Mouse (Mus musculus) thymus, postnatal 10 days (tissue): ENCODE results near the gene Gpr45.
"Not testable (repeated sequence)": the region's sequence is repeated elsewhere in the genome, so short reads cannot be mapped to it uniquely, and the experiment has no call there.

Experiments
- DNase-seq, 2 experiments: peaks; one replicate each; pipeline ENCODE4 v3.0.0; 2021; ENCODE audit warnings: low spot score in 2 of 2

Gpr45 gene

DNA sequence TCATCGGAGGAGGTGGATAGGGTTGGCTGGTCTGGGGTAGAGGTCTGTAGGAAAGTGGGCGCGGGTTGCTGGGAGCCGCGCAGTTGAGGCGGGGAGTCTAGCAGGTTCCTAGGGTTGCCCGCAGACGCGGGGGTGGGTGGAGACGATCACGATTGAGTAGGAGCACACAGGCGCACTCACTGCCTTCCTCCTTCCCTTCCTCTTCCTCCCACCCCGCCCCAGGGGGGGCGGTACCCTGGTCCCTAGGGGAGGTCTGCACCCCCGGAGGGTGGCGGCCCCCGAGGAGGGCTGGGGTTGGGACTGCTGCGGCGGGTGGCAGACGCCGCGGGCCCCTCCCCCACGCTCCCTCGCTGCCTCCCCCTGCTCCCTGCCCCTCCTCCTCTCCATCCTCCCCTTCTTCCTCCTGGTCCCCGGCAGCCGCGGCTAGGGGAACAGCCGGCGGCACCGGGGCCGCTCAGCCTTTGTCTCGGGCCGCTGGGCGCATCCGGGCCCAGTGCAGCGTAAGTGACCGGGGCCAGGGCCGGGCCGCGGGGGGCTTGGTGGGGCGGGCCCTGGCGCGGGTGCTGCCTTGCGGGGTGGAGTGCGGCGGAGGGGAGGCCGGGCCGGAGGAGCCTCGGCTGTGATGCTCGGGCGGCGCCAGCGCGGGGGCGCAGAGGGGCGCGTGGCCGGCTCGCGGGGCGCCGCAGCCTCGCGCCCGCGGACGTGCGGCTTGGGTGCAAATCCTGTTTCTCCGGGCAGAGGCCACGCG lies at the start of gene Gpr45:
TSS of gene Gpr45 (plus strand) at position 139 of the 748 bp plus-strand sequence.
- DNase-seq, result peak; percentile 22

- no peak for DNase-seq
These were observed 47.5 kb upstream of the Gpr45 start for GRCm38 (mm10) chr1:42905148-42905547.

GRCm38 (mm10) chr1:42906696-42907095 lies 46.0 kb upstream of the Gpr45 start:
- no peak for DNase-seq

DNA sequence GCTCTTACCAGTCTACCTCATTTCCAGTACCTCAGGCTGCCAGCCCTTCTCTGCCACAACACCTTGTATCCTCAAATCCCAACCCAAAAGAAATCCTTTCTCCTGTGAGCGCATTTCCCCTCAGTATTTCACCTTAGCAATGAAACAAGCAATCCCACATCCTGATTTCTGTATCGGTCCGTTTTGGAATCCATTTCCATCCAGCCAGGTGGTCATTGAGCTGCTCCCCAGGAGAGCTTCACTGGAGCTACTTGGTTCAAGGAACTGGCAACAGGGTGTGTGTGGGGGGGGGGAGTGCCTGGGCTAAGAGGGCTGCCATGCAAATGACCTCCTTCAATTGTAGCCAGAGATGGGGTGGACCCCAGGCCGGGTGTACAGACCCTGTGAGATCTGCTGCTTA lies 45.5 kb upstream of the Gpr45 start:
- no peak for DNase-seq

- DNase-seq, result no peak
These were observed 37.6 kb upstream of the Gpr45 start for GRCm38 (mm10) chr1:42915062-42915461.

DNA sequence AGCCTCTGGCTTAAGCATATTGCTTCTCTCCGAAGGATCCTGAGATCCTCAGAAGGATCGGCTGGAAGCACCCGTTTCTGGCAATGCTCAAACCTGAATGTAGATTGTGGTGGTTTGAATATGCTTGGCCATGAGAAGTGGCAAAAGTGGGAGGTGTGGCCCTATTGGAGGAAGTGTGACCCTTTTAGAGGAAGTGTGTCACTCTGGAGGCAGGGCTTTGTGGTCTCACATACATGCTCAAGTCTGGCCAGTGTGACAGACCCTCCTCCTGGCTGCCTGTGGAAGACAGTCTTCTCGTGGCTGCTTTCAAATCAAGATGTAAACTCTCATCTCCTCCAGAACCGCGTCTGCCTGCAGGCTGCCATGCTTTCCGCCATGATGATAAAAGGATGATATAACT lies 36.0 kb upstream of the Gpr45 start:
- DNase-seq, result no peak

DNA sequence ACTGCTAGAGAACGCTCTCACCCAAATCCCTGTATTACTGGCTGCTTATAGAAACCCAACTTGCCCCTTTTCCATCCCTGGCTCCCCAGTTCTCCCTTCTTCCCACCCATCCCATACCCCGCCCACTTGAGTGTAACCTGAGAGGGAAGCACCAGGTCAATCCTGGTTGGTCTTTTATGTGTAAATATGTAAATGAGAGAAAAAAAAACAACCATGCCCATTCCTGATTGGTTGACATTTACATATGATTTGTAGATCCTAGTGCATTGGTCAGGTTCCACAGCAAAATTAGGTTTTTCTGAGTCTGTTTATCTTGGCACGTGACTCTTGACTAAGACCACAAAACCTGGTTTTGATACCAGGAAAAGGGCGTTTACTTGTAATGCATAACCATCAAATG lies 34.8 kb upstream of the Gpr45 start:
- DNase-seq, result no peak

DNA sequence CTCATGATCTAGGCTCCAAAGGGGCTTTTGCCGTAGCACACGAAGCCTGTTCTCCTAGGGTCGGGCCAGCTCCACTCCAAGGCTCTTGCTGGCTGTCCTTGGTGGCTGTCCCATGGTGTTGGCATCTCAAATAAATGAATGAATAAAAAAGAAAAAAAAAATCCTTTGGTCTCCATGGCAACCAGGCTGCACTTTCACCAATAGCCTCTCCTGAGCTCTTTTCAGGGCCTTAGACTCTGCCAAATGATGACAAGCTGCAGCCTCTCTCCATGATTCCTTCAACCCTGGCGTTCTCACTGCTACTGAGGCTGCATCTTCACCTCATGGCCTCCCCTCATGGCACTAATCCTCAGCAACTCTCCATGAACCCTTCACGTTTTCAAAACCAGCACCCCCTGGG lies 28.7 kb upstream of the Gpr45 start:
- no peak for DNase-seq

- no peak for DNase-seq
These were observed 19.1 kb upstream of the Gpr45 start for GRCm38 (mm10) chr1:42933613-42934012.

DNA sequence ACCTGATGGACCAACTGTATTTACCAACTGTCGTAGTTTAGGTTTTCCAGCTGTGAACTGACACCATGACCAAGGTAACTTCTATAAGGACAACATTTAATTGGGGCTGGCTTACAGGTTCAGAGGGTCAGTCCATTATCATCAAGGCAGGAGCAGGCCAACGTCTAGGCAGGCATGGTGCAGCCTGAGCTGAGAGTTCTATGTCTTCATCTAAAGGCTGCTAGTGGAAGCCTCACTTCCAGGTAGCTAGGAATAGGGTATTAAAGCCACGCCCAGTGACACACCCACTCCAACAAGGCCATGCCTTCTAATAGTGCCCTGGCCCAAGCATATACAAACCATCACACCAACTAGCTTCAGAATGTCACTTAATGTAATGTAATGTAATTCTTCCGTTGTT lies 4.2 kb upstream of the Gpr45 start:
- no peak for DNase-seq

GRCm38 (mm10) chr1:42953482-42953822 lies 780 bp downstream of the Gpr45 start:
- DNase-seq, result no peak

- no peak for DNase-seq
These were observed 4.2 kb downstream of the Gpr45 start for GRCm38 (mm10) chr1:42956828-42957227.

- no peak for DNase-seq
These were observed 30.6 kb downstream of the Gpr45 start for GRCm38 (mm10) chr1:42983082-42983771.

DNA sequence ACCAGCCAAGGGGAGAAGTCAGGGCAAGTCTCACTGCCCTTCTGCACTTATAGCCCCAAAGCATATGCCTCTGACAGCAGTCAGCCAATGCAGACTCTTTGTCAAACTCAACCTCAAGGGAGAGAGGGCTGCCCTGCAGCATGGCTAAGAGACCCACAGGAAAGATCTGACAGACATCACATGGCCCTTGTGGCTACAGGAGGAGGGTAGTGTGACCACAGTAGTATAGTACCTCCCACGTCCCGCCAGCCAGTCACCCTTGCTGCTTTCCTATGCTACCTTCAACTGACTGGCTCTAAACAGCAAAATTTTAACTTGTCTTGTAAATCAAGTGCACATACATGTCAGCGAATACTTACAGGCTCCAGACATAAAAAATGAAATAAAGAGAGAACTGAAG lies 31.4 kb downstream of the Gpr45 start:
- DNase-seq, result no peak

DNA sequence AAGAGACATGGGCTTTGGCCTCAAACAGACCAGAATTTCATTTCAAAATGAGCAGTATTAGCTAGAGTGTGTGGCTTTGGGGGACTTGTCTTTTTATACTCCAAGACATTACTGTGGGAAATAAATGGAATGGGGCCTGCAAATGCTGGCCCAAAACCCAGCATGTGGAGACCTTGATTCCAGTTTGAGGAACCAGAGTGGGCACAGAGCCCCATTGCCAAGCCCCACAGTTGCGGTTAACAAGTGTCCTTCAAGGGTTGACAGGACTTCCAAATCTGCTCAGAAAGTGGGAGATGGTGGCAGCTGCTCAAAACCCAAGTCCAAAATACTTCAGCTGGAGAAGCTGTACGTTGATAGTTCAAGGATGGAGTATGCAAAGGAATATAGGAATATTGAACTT lies 36.3 kb downstream of the Gpr45 start:
- DNase-seq, result no peak

DNA sequence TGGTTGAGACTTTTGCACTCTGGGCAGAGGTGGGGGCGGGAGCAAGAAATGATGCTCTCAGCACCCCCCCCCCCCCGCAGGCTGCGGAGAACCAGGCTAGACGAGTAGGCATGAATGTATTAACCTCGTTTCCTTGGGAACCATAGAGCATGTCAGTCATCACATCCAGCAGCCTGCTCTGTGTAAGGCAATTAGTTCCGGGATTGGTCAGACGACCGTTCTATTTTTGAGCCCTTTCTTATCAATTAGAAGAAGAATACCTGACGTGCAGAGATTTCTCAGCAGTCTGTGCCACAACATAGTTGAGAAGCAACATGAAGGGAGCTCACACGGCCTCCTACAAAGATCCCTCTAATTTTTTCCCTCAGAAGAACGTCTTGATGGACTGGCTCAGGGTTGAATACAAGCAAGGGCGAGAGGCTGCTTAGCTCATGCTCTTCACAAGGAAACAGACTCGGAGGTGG lies 53.4 kb downstream of the Gpr45 start:
- DNase-seq, result no peak

- no peak for DNase-seq
These were observed 53.9 kb downstream of the Gpr45 start for GRCm38 (mm10) chr1:43006524-43006923.

GRCm38 (mm10) chr1:43010461-43010860 lies 57.8 kb downstream of the Gpr45 start:
- DNase-seq, result no peak

DNA sequence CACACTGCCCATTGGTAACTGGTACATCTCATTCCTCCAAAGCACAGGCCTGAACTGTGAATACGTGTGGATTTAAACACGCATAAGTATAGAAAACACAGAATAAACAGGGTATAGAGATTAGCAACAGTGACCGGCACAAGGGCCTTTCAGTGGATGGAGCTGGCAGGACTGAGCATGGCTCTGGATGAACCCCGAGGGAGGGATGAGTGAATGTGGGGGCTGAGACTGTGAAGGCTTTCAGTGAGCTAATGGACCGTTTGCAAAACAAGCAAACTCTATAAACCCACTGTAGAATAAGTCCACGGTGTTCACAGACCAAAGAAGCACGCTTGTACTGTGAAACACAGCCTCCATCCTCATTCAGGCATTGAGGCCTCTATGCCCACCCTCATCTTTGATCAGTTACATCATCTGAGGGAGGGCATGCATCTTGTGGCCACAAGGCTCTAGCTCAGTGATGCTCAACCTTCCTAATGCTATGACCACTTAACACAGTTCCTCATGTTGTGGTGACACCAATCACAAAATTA lies 62.5 kb downstream of the Gpr45 start:
- not testable (repeated sequence) for DNase-seq

DNA sequence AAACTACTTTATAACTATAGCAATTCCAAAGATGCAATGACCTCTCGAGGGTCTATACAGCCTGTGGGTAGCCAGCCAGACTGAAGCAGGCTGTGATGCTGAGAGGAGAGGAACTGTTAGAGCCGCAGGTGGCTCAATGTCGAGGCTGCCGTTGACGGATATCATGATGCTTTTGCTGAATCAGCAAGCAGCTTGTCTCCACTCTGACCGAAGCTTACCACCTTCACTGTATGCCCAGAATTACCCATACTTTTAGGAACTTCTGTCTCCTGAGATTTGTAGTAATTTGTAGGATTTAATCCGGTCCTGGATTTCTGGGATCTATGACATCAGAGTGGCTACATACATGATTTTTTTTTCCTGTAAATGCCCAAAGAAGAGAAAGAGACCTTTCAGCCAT lies 83.3 kb downstream of the Gpr45 start:
- DNase-seq, result no peak

DNA sequence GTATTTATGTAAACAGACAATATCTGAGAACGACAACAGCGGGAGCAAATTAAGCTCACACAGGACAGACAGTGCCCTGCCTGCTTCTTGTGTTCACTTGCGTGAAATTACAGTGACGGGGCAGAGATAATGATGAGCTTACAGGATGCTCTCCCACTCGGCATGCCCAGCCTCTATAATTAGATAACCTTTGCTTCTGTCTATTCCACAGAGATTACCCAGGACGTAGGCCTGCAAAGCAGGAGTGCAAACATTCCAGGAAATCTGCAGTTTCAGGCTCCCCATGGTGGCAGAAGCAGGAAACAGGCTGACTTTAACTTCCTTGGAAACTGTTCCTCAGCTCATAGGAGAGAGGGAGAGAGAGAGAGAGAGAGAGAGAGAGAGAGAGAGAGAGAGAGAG lies 89.6 kb downstream of the Gpr45 start:
- DNase-seq, result no peak

DNA sequence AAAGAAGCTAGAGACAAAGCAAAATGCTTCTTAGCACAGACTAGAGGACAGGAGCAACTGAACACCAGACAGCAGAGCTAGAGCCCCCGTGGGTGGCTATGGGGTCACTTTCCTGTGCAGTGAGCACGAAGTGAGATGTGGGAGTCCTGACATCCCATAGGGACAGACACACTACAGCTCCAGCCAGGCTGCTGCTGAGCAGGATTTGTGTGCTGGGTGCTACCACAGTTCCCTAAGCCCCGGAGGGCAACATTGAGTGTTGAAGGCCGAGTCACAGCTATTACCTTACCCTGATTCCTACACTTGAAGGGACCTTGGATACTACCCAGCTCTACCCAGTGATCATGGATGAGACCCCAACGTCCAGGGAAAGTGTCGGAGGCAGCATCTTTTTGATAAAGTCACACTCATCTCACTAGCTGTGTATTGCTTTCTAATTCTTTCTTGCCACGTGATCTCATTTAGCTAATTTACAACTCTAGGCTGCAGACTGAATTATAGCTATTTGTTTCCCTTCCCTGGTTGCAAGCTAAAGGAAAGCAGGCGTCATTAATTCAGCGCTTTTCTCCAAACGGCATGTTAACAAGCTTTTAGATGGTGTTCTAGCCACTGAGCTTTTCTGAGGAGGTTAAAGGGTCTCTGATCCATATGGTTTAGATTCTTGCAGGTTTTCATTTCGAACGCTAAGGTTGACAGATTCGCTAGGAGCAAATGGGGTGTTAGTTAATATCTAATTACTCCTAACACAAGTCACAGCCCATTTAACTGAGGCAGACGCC lies 92.7 kb downstream of the Gpr45 start:
- DNase-seq, result no peak
